Mouse (Mus musculus) cerebellum, adult 2 months (tissue): ENCODE measurements around the gene Ggt5.

Source experiments
- CTCF ChIP-seq: fragments of 200-500 bp; IDR thresholded peaks from 2 replicates; pipeline ENCODE4 v1.5.1; 2011; ENCODE audit warnings: low read depth, mild to moderate bottlenecking, control low read depth, low read length, moderate library complexity, borderline replicate concordance; ENCODE audit not compliant: insufficient read depth
- POLR2A ChIP-seq: fragments of 200-500 bp; IDR thresholded peaks from 2 replicates; pipeline ENCODE4 v1.6.1; 2011; ENCODE audit warnings: low read length, control low read depth, borderline replicate concordance; ENCODE audit not compliant: insufficient read depth

DNA sequence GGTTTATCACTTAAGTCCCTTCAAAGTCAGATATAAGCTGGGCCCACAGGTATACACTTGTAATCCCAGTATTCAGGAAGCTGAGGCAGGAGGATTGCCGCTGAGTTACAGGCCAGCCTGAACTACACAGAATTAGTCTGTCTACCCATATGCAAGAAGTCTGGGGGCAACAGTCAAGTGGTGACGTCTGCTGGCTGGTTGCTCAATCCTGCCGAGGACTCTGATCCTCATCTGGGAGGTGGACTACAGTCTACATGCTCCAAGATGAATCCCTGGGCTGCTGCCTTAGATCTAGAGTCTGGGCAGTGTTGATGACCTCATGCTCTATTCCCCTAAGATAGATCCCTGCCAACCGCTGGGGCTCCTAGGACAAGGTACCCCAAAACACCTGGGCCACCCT, 64.9 kb downstream of the Ggt5 start:
- TF ChIP-seq POLR2A (no peak), CTCF (no peak)
